8 mouse cellular contexts compared by ENCODE assay signal in genomic region chr13:51946171-51946570, GRCm38 (mm10).
A peak's percentile ranks its signal among the peaks of the same experiment; 100 is the strongest.
DNase-seq lines count a peak whose midpoint lies in the region; ATAC-seq and TF ChIP-seq lines count a peak whose summit lies in the region.

No protein-coding gene starts in this region.

- no peaks in the 10 kb centered on the region for H3K9me3 ChIP-seq in liver, embryonic 11.5 days (ENCODE audit: control insufficient read depth, low read length)
- no peaks in the 10 kb centered on the region for H3K9me3 ChIP-seq in intestine, embryonic 15.5 days
- no peaks in the 10 kb centered on the region for H3K9me3 ChIP-seq in megakaryocyte, embryonic 14.5 days
- H3K9me3 ChIP-seq in midbrain, embryonic 14.5 days (ENCODE audit: control insufficient read depth, low read length) = no peaks in the 10 kb centered on the region

- H3K4me3 ChIP-seq in liver, adult 2 months (ENCODE audit: insufficient read depth, low read depth, low read length) = no peak overlapping the region
- no peak overlapping the region for H3K4me3 ChIP-seq in liver, embryonic 11.5 days (ENCODE audit: low read depth, low read length)
- H3K4me3 ChIP-seq in brown adipose tissue, adult 24 weeks (ENCODE audit: insufficient read depth, low read depth, low read length) = no peak overlapping the region
- no peak overlapping the region for H3K4me3 ChIP-seq in intestine, embryonic 15.5 days (replicated peaks)
- H3K4me3 ChIP-seq in megakaryocyte, embryonic 14.5 days (replicated peaks) = peak overlapping the region; percentile 12
- H3K4me3 ChIP-seq in midbrain, embryonic 14.5 days (replicated peaks; ENCODE audit: low read depth, low read length) = no peak overlapping the region

- ATAC-seq in liver, embryonic 11.5 days (replicated peaks; ENCODE audit: low FRiP score) = no peak
- ATAC-seq in intestine, embryonic 15.5 days = peak; percentile 71
- ATAC-seq in midbrain, embryonic 14.5 days (ENCODE audit: low FRiP score, low TSS enrichment) = no peak

- H3K36me3 ChIP-seq in liver, adult 2 months (ENCODE audit: control insufficient read depth, insufficient read depth, low read length) = no peaks in the 10 kb centered on the region
- no peaks in the 10 kb centered on the region for H3K36me3 ChIP-seq in liver, embryonic 11.5 days (ENCODE audit: control insufficient read depth, insufficient read depth, low read length)
- H3K36me3 ChIP-seq in intestine, embryonic 15.5 days = no peaks in the 10 kb centered on the region
- H3K36me3 ChIP-seq in megakaryocyte, embryonic 14.5 days (replicated peaks; ENCODE audit: low read length) = no peaks in the 10 kb centered on the region
- H3K36me3 ChIP-seq in midbrain, embryonic 14.5 days (ENCODE audit: control insufficient read depth, insufficient read depth, low read length) = no peaks in the 10 kb centered on the region

- no peak overlapping the region for H3K9ac ChIP-seq in liver, adult 2 months (ENCODE audit: low read depth, low read length)
- H3K9ac ChIP-seq in liver, embryonic 11.5 days (ENCODE audit: low read depth, low read length) = no peak overlapping the region
- H3K9ac ChIP-seq in intestine, embryonic 15.5 days = no peak overlapping the region
- H3K9ac ChIP-seq in midbrain, embryonic 14.5 days (replicated peaks; ENCODE audit: low read length) = no peak overlapping the region

- WGBS in liver, adult 2 months = 55% methylated on average over 3 of the region's 3 CpGs
- 63% methylated on average over 3 of the region's 3 CpGs for WGBS in liver, embryonic 11.5 days
- 57% methylated on average over 3 of the region's 3 CpGs for WGBS in intestine, embryonic 15.5 days
- WGBS in midbrain, embryonic 14.5 days = 73% methylated on average over 3 of the region's 3 CpGs

- H3K4me1 ChIP-seq in liver, adult 2 months (ENCODE audit: control insufficient read depth, insufficient read depth, low read length) = no peaks in the 10 kb centered on the region
- peaks cover 3% of the 10 kb centered on the region; the same call in 1 of the 2 replicates for H3K4me1 ChIP-seq in liver, embryonic 11.5 days (replicated peaks; ENCODE audit: control insufficient read depth, insufficient read depth, low read length)
- H3K4me1 ChIP-seq in brown adipose tissue, adult 24 weeks (ENCODE audit: control insufficient read depth, insufficient read depth, insufficient read length, low read length) = peaks cover 10% of the 10 kb centered on the region
- H3K4me1 ChIP-seq in intestine, embryonic 15.5 days (replicated peaks) = no peaks in the 10 kb centered on the region
- peaks cover 76% of the 10 kb centered on the region for H3K4me1 ChIP-seq in megakaryocyte, embryonic 14.5 days
- no peaks in the 10 kb centered on the region for H3K4me1 ChIP-seq in midbrain, embryonic 14.5 days (ENCODE audit: control insufficient read depth, insufficient read depth, low read length)

- no peak for TF ChIP-seq CTCF in liver, adult 2 months (IDR thresholded peaks at IDR 0.05; ENCODE audit: low read depth, low read length)

- TF ChIP-seq POLR2A in liver, adult 2 months (IDR thresholded peaks at IDR 0.05; ENCODE audit: extremely low read depth, insufficient read depth, low read length) = no peak

- no peak overlapping the region for H3K4me2 ChIP-seq in liver, embryonic 11.5 days
- H3K4me2 ChIP-seq in intestine, embryonic 15.5 days (replicated peaks) = no peak overlapping the region
- H3K4me2 ChIP-seq in midbrain, embryonic 14.5 days (ENCODE audit: low read length) = no peak overlapping the region

- no peaks in the 10 kb centered on the region for H3K79me2 ChIP-seq in liver, adult 2 months (ENCODE audit: control insufficient read depth, insufficient read depth, low read length)

- no peak overlapping the region for H3K27ac ChIP-seq in liver, adult 2 months (replicated peaks; ENCODE audit: insufficient read depth, low read depth, low read length)
- H3K27ac ChIP-seq in liver, embryonic 11.5 days (ENCODE audit: low read depth, low read length) = no peak overlapping the region
- H3K27ac ChIP-seq in brown adipose tissue, adult 24 weeks (replicated peaks; ENCODE audit: low read depth, low read length) = peak overlapping the region; percentile 86
- no peak overlapping the region for H3K27ac ChIP-seq in intestine, embryonic 15.5 days
- no peak overlapping the region for H3K27ac ChIP-seq in midbrain, embryonic 14.5 days (replicated peaks; ENCODE audit: low read depth, low read length)

- DNase-seq in liver, adult 2 months (ENCODE audit: extremely low read depth, low read depth, low spot score) = peak; percentile 41
- DNase-seq in liver, embryonic 11.5 days (ENCODE audit: low spot score) = no peak
- no peak for DNase-seq in layer of hippocampus, adult 18-20 months (ENCODE audit: low spot score in 2 of 2)
- no peak for DNase-seq in cerebellum, postnatal 36 days
- DNase-seq in midbrain, embryonic 14.5 days = no peak

- no peaks in the 10 kb centered on the region for H3K27me3 ChIP-seq in liver, adult 2 months (ENCODE audit: control insufficient read depth, insufficient read depth, low read length)
- H3K27me3 ChIP-seq in liver, embryonic 11.5 days (replicated peaks; ENCODE audit: control insufficient read depth, insufficient read depth, low read length) = no peaks in the 10 kb centered on the region; the same call in 1 of the 2 replicates
- H3K27me3 ChIP-seq in intestine, embryonic 15.5 days (replicated peaks) = no peaks in the 10 kb centered on the region
- peaks cover 33% of the 10 kb centered on the region for H3K27me3 ChIP-seq in megakaryocyte, embryonic 14.5 days (replicated peaks)
- H3K27me3 ChIP-seq in midbrain, embryonic 14.5 days (ENCODE audit: control insufficient read depth, insufficient read depth, low read length) = peaks cover 5% of the 10 kb centered on the region; the same call in 1 of the 2 replicates
